Mouse (Mus musculus) liver, adult 2 months (tissue): ENCODE measurements around the gene Iars.

Experiments
- CTCF ChIP-seq: fragments of 200-500 bp; IDR thresholded peaks from 2 replicates; pipeline ENCODE4 v1.5.1; 2011; ENCODE audit warnings: low read depth, low read length, control low read depth
- POLR2A ChIP-seq: fragments of 200-500 bp; IDR thresholded peaks from 2 replicates; pipeline ENCODE4 v1.6.1; 2011; ENCODE audit warnings: low read length, control low read depth; ENCODE audit not compliant: insufficient read depth; ENCODE audit errors: extremely low read depth

DNA sequence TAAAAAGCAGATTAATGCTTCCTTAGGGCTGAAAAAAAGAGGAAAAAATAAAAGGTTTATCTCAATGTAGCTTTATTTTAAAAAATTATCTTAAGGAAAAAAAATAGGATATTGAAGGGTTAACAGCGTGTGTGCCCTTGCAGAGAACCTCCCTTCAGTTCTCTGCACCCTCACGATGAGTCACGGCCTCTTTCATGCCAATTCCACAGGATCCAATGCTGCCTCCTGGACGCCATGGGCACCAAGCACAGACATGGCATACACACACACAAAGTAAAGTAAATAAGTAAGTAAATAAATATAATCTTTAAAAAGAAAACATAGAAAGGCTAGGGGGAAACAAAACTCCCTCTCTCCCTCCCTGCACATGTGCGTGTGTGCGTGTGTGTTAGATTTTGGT is 39.2 kb upstream of the Iars start:
- no peak for TF ChIP-seq CTCF
- TF ChIP-seq POLR2A, result no peak
